Mouse (Mus musculus) kidney, adult 2 months (tissue): ENCODE results near the gene Snx14. TPM values are rescaled to one million over a fixed set of nuclear protein-coding genes. Genes with fewer than 3 reads are reported as not detected.

Experiments
- DNase-seq: peaks from one replicate; pipeline ENCODE4 v3.0.0; 2021
- H3K27ac ChIP-seq: fragments of 200-500 bp; 2 replicates; pipeline ENCODE4 v1.5.1; 2012; ENCODE audit warnings: low read depth, low read length, control low read depth, inconsistent platforms; ENCODE audit not compliant: insufficient read depth
- H3K27me3 ChIP-seq: fragments of 200-500 bp; replicated peaks from 2 replicates; pipeline ENCODE4 v1.6.1; 2012; ENCODE audit warnings: mild to moderate bottlenecking, moderate library complexity, low read length, inconsistent platforms; ENCODE audit not compliant: control insufficient read depth, insufficient read depth
- H3K36me3 ChIP-seq: fragments of 200-500 bp; 2 replicates; pipeline ENCODE4 v1.6.1; 2012; ENCODE audit warnings: mild to moderate bottlenecking, moderate library complexity, low read length, inconsistent platforms; ENCODE audit not compliant: control insufficient read depth, insufficient read depth
- H3K4me1 ChIP-seq: fragments of 200-500 bp; 2 replicates; pipeline ENCODE4 v1.6.1; 2011; ENCODE audit warnings: low read length; ENCODE audit not compliant: control insufficient read depth, insufficient read depth
- H3K4me3 ChIP-seq: fragments of 200-500 bp; 2 replicates; pipeline ENCODE4 v1.5.1; 2011; ENCODE audit warnings: mild to moderate bottlenecking, low read depth, low read length, control low read depth; ENCODE audit not compliant: insufficient read depth
- CTCF ChIP-seq: fragments of 200-500 bp; conservative IDR thresholded peaks from 2 replicates; pipeline ENCODE4 v1.5.1; 2011; ENCODE audit warnings: low read depth, mild to moderate bottlenecking, control low read depth, low read length, moderate library complexity, mixed read lengths; ENCODE audit not compliant: insufficient read depth, insufficient read length
- POLR2A ChIP-seq: fragments of 200-500 bp; IDR thresholded peaks from one replicate; pipeline ENCODE4 v1.6.1; 2011; ENCODE audit warnings: low read depth, low read length, control low read depth
- WGBS: fragments of 180-500 bp; shearing (Covaris S2); methylation state at CpG from one replicate; pipeline ENCODE4 v1.1.7; 2018; 5-methylcytosine and 5-hydroxymethylcytosine counted together
- polyA plus RNA-seq: library from polyadenylated mRNA; depleted of rRNA; stranded (reverse); fragments of >200 nt; gene quantifications from 2 replicates; pipeline ENCODE4 v1.2.3, GENCODE M21; 2012

The Snx14 gene
- polyA plus RNA-seq, 1 experiment: 15.8 TPM

GRCm38 (mm10) chr9:88380076-88380475 lies 58.7 kb downstream of the Snx14 start:
- Histone ChIP-seq H3K4me3 (no peak overlapping the region), H3K27ac (no peak overlapping the region), H3K36me3 (peaks cover 4% of the 10 kb centered on the region), H3K4me1 (no peaks in the 10 kb centered on the region), H3K27me3 (no peaks in the 10 kb centered on the region)
- 70% methylated on average over 7 of the region's 7 CpGs for WGBS
- DNase-seq: no peak
- TF ChIP-seq CTCF (no peak), POLR2A (no peak)

- H3K36me3 ChIP-seq: peaks cover 4% of the 10 kb centered on the region
- H3K27ac ChIP-seq: no peak overlapping the region
- H3K27me3 ChIP-seq: no peaks in the 10 kb centered on the region
- H3K4me1 ChIP-seq: no peaks in the 10 kb centered on the region
- TF ChIP-seq POLR2A (no peak), CTCF (no peak)
- WGBS: 81% methylated on average over 3 of the region's 3 CpGs
- DNase-seq: no peak
- no peak overlapping the region for H3K4me3 ChIP-seq
Measured at GRCm38 (mm10) chr9:88379057-88379456, 59.7 kb downstream of the Snx14 start.

- Histone ChIP-seq H3K4me3 (no peak overlapping the region), H3K27me3 (no peaks in the 10 kb centered on the region), H3K4me1 (no peaks in the 10 kb centered on the region), H3K36me3 (peaks cover 5% of the 10 kb centered on the region), H3K27ac (no peak overlapping the region)
- 88% methylated on average over 5 of the region's 5 CpGs for WGBS
- TF ChIP-seq CTCF: no peak
- no peak for DNase-seq
Measured at GRCm38 (mm10) chr9:88377483-88377882, 61.3 kb downstream of the Snx14 start.

- DNase-seq: no peak
- Histone ChIP-seq H3K4me1 (no peaks in the 10 kb centered on the region), H3K4me3 (no peak overlapping the region), H3K27ac (no peak overlapping the region), H3K36me3 (peaks cover 7% of the 10 kb centered on the region), H3K27me3 (no peaks in the 10 kb centered on the region)
- TF ChIP-seq CTCF (no peak), POLR2A (no peak)
- 70% methylated on average over 2 of the region's 2 CpGs for WGBS
Measured at GRCm38 (mm10) chr9:88373001-88373400, 65.8 kb downstream of the Snx14 start.

- no peak for DNase-seq
- Histone ChIP-seq H3K27me3 (no peaks in the 10 kb centered on the region), H3K4me1 (no peaks in the 10 kb centered on the region), H3K4me3 (no peak overlapping the region), H3K36me3 (peaks cover 7% of the 10 kb centered on the region), H3K27ac (no peak overlapping the region)
- TF ChIP-seq POLR2A (no peak), CTCF (no peak)
- 91% methylated on average over 2 of the region's 2 CpGs for WGBS
Measured at GRCm38 (mm10) chr9:88371201-88371600, 67.6 kb downstream of the Snx14 start.

GRCm38 (mm10) chr9:88369666-88370065 lies 69.1 kb downstream of the Snx14 start:
- 91% methylated on average over 2 of the region's 2 CpGs for WGBS
- no peaks in the 10 kb centered on the region for H3K27me3 ChIP-seq
- no peaks in the 10 kb centered on the region for H3K4me1 ChIP-seq
- TF ChIP-seq POLR2A: no peak
- TF ChIP-seq CTCF: no peak
- peaks cover 7% of the 10 kb centered on the region for H3K36me3 ChIP-seq
- no peak overlapping the region for H3K27ac ChIP-seq
- no peak overlapping the region for H3K4me3 ChIP-seq
- DNase-seq: no peak

- DNase-seq: no peak
- Histone ChIP-seq H3K27me3 (no peaks in the 10 kb centered on the region), H3K4me1 (no peaks in the 10 kb centered on the region), H3K36me3 (peaks cover 5% of the 10 kb centered on the region), H3K27ac (no peak overlapping the region), H3K4me3 (no peak overlapping the region)
- TF ChIP-seq CTCF: no peak
- no peak for TF ChIP-seq POLR2A
- 90% methylated on average over 5 of the region's 5 CpGs for WGBS
Measured at GRCm38 (mm10) chr9:88368476-88368875, 70.3 kb downstream of the Snx14 start.

- Histone ChIP-seq H3K4me1 (no peaks in the 10 kb centered on the region), H3K27me3 (no peaks in the 10 kb centered on the region), H3K27ac (no peak overlapping the region), H3K4me3 (no peak overlapping the region), H3K36me3 (peaks cover 5% of the 10 kb centered on the region)
- DNase-seq: no peak
- TF ChIP-seq POLR2A (no peak), CTCF (no peak)
- WGBS: 63% methylated on average over 1 of the region's 1 CpGs
Measured at GRCm38 (mm10) chr9:88367751-88368150, 71.0 kb downstream of the Snx14 start.
